Mouse (Mus musculus) thymus, postnatal 0 days (tissue): Measurements from ENCODE around the gene Phactr1. TPM values are rescaled to one million over a fixed set of nuclear protein-coding genes. Genes with fewer than 3 reads are reported as not detected.

ENCODE experiments used
- DNase-seq: peaks from one replicate; pipeline ENCODE4 v3.0.0-alpha.2; 2015; ENCODE audit warnings: low spot score
- polyA plus RNA-seq: library from polyadenylated mRNA; unstranded; fragments of >200 nt; fragmentation: Nextera tagmentation; extraction: Ambion mirVana; gene quantifications from 2 replicates; pipeline ENCODE4 v1.2.1, GENCODE M21; 2015

Gene Phactr1
- polyA plus RNA-seq, 1 experiment from 2014 or later, result 2.7 TPM

GRCm38 (mm10) chr13:43173262-43173661 lies 492.8 kb downstream of the Phactr1 start:
- peak; percentile 81 for DNase-seq

DNA sequence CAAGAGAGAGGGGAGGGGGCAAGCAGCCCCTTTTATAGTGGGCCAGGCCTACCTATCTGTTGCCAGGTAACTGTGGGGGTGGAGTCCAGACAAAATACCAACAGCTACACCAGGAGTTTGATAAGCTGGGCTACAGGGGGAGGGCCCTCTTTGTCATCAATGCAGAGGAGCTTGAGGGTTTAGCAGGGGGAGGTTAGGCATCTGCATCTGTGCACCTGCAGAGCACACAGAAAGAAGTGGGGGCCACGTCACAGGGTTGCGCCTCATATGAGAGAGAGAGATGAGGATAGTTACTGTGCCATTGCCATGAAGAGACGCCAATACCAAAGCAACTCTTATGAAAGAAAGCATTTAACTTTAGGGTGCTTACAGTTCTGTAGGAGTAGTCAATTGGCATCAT lies 496.3 kb downstream of the Phactr1 start:
- peak; percentile 57 for DNase-seq

- DNase-seq, result peak; percentile 32
These were observed 496.9 kb downstream of the Phactr1 start for GRCm38 (mm10) chr13:43177317-43177716.

- no peak for DNase-seq
These were observed 500.7 kb downstream of the Phactr1 start for GRCm38 (mm10) chr13:43181104-43181503.

- DNase-seq, result peak; percentile 85
These were observed 502.2 kb downstream of the Phactr1 start for GRCm38 (mm10) chr13:43182465-43183201.

DNA sequence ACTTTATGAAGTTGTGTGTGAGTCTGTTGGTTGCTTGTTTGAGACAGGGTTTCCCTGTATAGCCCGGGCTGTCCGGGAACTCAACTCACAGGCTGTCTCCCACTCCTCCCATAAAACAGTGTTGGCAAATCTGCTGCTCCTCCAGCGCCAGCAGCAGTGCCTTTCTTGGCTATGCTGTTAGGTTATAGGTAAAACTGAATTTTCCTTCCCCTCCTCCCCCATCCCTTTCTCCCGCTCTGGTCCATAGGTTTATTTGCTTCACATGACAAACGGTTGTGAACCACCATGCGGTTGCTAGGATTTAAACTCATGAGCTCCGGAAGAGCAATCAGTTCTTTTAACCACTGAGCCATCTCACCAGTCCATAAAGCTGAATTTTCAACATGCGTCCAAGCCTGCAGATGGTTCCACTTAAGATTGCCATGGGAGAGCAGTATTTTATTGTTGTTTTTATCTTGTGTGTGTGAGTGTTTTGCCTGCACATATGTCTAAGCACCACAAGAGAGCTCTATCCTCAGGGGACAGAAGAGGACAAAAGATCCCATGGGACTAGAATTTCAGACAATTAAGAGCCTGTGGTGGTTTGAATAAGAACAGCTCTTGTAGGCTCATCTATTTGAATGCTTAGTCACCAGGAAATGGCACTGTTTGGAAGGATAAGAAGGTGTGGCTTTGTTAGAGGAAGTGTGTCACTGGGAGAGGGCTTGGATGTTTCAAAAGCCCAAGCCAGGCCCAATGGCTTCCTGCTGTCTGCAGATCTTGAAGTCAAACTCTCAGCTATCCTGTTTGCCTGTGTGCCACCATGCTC lies 503.0 kb downstream of the Phactr1 start:
- no peak for DNase-seq

- DNase-seq, result no peak
These were observed 507.3 kb downstream of the Phactr1 start for GRCm38 (mm10) chr13:43187736-43188135.
